ENCODE assay signal across 8 mouse cellular contexts in the genomic region with DNA sequence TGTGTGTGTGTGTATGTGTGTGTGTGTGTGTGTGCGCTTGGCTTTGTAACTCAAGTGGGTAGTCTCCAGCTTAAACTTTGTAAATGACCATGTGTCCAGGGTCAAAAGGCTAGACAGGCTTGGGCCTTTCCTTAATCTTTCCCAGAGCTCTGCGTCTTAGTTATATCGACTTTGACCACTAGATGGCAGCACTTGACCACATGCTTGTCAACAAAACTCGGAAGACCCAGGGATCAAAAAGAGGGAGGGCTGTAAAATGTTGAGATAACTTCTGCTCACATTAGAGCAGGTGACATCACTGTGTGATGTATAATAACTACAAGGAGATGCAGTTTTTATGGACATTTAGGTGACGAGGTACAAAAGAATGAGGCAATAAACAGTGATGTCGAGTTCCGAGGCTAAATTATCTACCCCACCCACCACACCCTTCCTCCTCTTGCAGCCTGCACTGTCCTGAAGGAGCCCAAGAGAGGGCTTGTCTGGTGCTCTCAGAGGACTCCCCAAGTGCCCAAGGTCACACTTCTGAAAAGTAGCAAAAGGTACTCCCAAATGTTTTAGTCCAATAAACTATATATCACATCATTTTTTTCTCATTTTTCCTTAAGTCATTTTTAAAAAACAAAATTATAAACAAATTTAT. TPM values are rescaled to one million over a fixed set of nuclear protein-coding genes. Genes with fewer than 3 reads are reported as not detected.
DNase-seq lines count a peak whose midpoint lies in the region; ATAC-seq lines count a peak whose summit lies in the region.

No protein-coding gene starts in this region.

- H3K4me2 ChIP-seq in kidney, embryonic 14.5 days (replicated peaks; ENCODE audit: low read depth, low read length) = no peak overlapping the region
- no peak overlapping the region for H3K4me2 ChIP-seq in limb, embryonic 13.5 days (replicated peaks)

- no peak overlapping the region for H3K4me3 ChIP-seq in kidney, embryonic 14.5 days (ENCODE audit: low read length)
- no peak overlapping the region for H3K4me3 ChIP-seq in limb, embryonic 13.5 days

- ATAC-seq in kidney, embryonic 14.5 days (ENCODE audit: low FRiP score, low TSS enrichment) = peak; percentile 71; the same call in 1 of the 2 replicates
- ATAC-seq in limb, embryonic 13.5 days (ENCODE audit: low FRiP score, low read depth) = peak; percentile 54
- ATAC-seq in monocyte, adult 5-6 weeks (replicated peaks; ENCODE audit: insufficient number of reproducible peaks, low FRiP score, low TSS enrichment, poor library complexity, severe bottlenecking) = peak; percentile 60

- H3K27me3 ChIP-seq in kidney, embryonic 14.5 days (ENCODE audit: control insufficient read depth, insufficient read depth, low read length) = no peaks in the 10 kb centered on the region
- no peaks in the 10 kb centered on the region for H3K27me3 ChIP-seq in limb, embryonic 13.5 days

- H3K36me3 ChIP-seq in kidney, embryonic 14.5 days (ENCODE audit: control insufficient read depth, insufficient read depth, low read length) = no peaks in the 10 kb centered on the region
- no peaks in the 10 kb centered on the region for H3K36me3 ChIP-seq in limb, embryonic 13.5 days

- no peaks in the 10 kb centered on the region for H3K4me1 ChIP-seq in kidney, embryonic 14.5 days (ENCODE audit: control insufficient read depth, insufficient read depth, low read length)
- H3K4me1 ChIP-seq in limb, embryonic 13.5 days = no peaks in the 10 kb centered on the region

- WGBS in kidney, embryonic 14.5 days = 13% methylated on average over 7 of the region's 7 CpGs
- 8% methylated on average over 7 of the region's 7 CpGs for WGBS in limb, embryonic 13.5 days

- no peaks in the 10 kb centered on the region for H3K9me3 ChIP-seq in kidney, embryonic 14.5 days (ENCODE audit: control insufficient read depth, low read length)
- no peaks in the 10 kb centered on the region for H3K9me3 ChIP-seq in limb, embryonic 13.5 days

- DNase-seq in CD4-positive helper T cell, adult 2 months (ENCODE audit: low read depth, low spot score) = peak; percentile 67
- DNase-seq in adrenal gland, adult 2 months = peak; percentile 76
- peak; percentile 68 for DNase-seq in embryo, embryonic 11.5 days (ENCODE audit: low read depth, low spot score)
- DNase-seq in heart, adult 8-10 months (ENCODE audit: low spot score) = peak; percentile 85
- DNase-seq in testis, postnatal 10 days (ENCODE audit: low spot score) = peak; percentile 83

- no peak overlapping the region for H3K27ac ChIP-seq in kidney, embryonic 14.5 days (ENCODE audit: low read depth, low read length)
- no peak overlapping the region for H3K27ac ChIP-seq in limb, embryonic 13.5 days

- H3K9ac ChIP-seq in kidney, embryonic 14.5 days (ENCODE audit: low read depth, low read length) = no peak overlapping the region
- H3K9ac ChIP-seq in limb, embryonic 13.5 days = no peak overlapping the region

RNA-seq across cellular contexts. Expression of gene Onecut1, which starts 43.3 kb away (rescaled TPM):
- under 1 TPM in 1 of 2 experiments, not detected in 1; 0.23 TPM for total RNA-seq in adrenal gland, adult 2 months (2021)
- 0.02 TPM in 1 of 2 replicates, not detected in the other for polyA plus RNA-seq in adrenal gland, adult 2 months (2012; rRNA removed)
- not detected for total RNA-seq in heart, adult 8-10 months (2022)
- polyA plus RNA-seq in kidney, embryonic 14.5 days (2014; fragmentation: Nextera tagmentation; extraction: Ambion mirVana) = 0.04 and 0.15 TPM in 2 replicates
- polyA plus RNA-seq in limb, embryonic 13.5 days (2015; fragmentation: Nextera tagmentation; extraction: Ambion mirVana) = 0.04 TPM in 1 of 2 replicates, not detected in the other
- not detected in 3 replicates for total RNA-seq in monocyte, adult 5-6 weeks (2017)

RNA-seq across cellular contexts. Expression of gene Fam214a, which starts 47.7 kb away (rescaled TPM):
- 10 to 100 TPM; 80.1 to 86.7 TPM for total RNA-seq in adrenal gland, adult 2 months (2021)
- 16.7 and 21.1 TPM in 2 replicates for polyA plus RNA-seq in adrenal gland, adult 2 months (2012; rRNA removed)
- 10 to 100 TPM; 20.6 to 41.9 (median 32.7) TPM for total RNA-seq in heart, adult 8-10 months (2022)
- polyA plus RNA-seq in kidney, embryonic 14.5 days (2014; fragmentation: Nextera tagmentation; extraction: Ambion mirVana) = 6.0 and 10.4 TPM in 2 replicates
- polyA plus RNA-seq in limb, embryonic 13.5 days (2015; fragmentation: Nextera tagmentation; extraction: Ambion mirVana) = 10.6 and 11.9 TPM in 2 replicates
- 35.8 to 79.7 TPM (median 43.8 TPM) in 3 replicates for total RNA-seq in monocyte, adult 5-6 weeks (2017)
